Mouse (Mus musculus): ENCODE data around the gene Tcf25.

DNA sequence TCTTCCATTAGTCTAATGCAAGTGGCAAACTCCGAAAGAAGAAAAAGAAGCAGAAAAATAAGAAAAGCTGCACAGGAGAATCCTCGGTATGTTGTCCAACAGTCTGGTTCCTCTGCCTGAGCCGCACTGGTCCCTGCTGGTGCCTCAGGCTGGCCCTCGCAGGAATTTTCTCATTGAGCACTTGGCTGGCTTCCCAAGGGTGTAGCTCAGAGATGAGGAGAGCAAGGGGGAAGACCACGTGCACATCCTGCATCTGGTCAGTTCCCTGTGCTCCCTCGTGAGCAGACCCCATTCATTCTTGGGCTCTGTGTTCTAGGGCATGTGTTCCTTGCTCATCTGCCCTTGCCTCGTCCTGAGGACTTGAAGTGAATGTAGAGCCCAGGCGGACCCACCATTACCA, 9.0 kb downstream of the Tcf25 start:
- TF ChIP-seq POLR2A (IDR thresholded peaks at IDR 0.05; ENCODE audit: low read depth, low read length): no peak
- no peak for TF ChIP-seq CTCF (IDR thresholded peaks at IDR 0.05; ENCODE audit: borderline replicate concordance, insufficient read depth, low read length)
